Mouse (Mus musculus): ENCODE results near the gene Isca2. TPM values are rescaled to one million over a fixed set of nuclear protein-coding genes. Genes with fewer than 3 reads are reported as not detected.
A peak's percentile ranks its signal among the peaks of the same experiment; 100 is the strongest.

Gene Isca2
- polyA plus RNA-seq, 1 experiment from 2014 or later: 143 TPM

GRCm38 (mm10) chr12:84774376-84774775 is 1.3 kb downstream of the Isca2 start:
- H3K9ac ChIP-seq: no peak overlapping the region
- H3K4me1 ChIP-seq: peaks cover 36% of the 10 kb centered on the region
- 85% methylated on average over 6 of the region's 6 CpGs for WGBS
- peaks cover 15% of the 10 kb centered on the region for H3K36me3 ChIP-seq
- no peak for ATAC-seq (replicated peaks; ENCODE audit: low FRiP score)
- peak overlapping the region; percentile 82 for H3K4me3 ChIP-seq (replicated peaks)
- no peaks in the 10 kb centered on the region for H3K9me3 ChIP-seq (replicated peaks)
- no peaks in the 10 kb centered on the region for H3K27me3 ChIP-seq
- peak overlapping the region; percentile 73 for H3K4me2 ChIP-seq
- no peak overlapping the region for H3K27ac ChIP-seq

- ATAC-seq (replicated peaks; ENCODE audit: low FRiP score): no peak
- Histone ChIP-seq H3K9ac (no peak overlapping the region), H3K36me3 (peaks cover 10% of the 10 kb centered on the region)
Measured at GRCm38 (mm10) chr12:84776229-84776628, 3.2 kb downstream of the Isca2 start.

GRCm38 (mm10) chr12:84784604-84785381 is 11.7 kb downstream of the Isca2 start:
- peak overlapping the region; percentile 13; the same call in 1 of the 2 replicates for H3K4me3 ChIP-seq (replicated peaks)
- 0 out of 2 replicates have a peak overlapping the region, but pooled peaks have one; percentile 45 for H3K27ac ChIP-seq
- 23% methylated on average over 25 of the region's 25 CpGs for WGBS
- H3K9ac ChIP-seq: no peak overlapping the region
- peaks cover 18% of the 10 kb centered on the region for H3K27me3 ChIP-seq
- H3K9me3 ChIP-seq (replicated peaks): no peaks in the 10 kb centered on the region
- peak; percentile 91 for ATAC-seq (replicated peaks; ENCODE audit: low FRiP score)
- H3K4me1 ChIP-seq: peaks cover 12% of the 10 kb centered on the region
- H3K36me3 ChIP-seq: no peaks in the 10 kb centered on the region
- H3K4me2 ChIP-seq: peak overlapping the region; percentile 51

More at GRCm38 (mm10) chr12:84776229-84776628, 3.2 kb downstream of the Isca2 start:
- Histone ChIP-seq H3K4me1 (peaks cover 22% of the 10 kb centered on the region), H3K27ac (no peak overlapping the region), H3K4me3 (replicated peaks) (no peak overlapping the region), H3K9me3 (replicated peaks) (no peaks in the 10 kb centered on the region), H3K4me2 (no peak overlapping the region), H3K27me3 (no peaks in the 10 kb centered on the region)

- Histone ChIP-seq H3K4me2 (no peak overlapping the region), H3K9me3 (replicated peaks) (no peaks in the 10 kb centered on the region), H3K9ac (no peak overlapping the region), H3K27me3 (peaks cover 18% of the 10 kb centered on the region), H3K4me3 (replicated peaks) (no peak overlapping the region), H3K27ac (no peak overlapping the region), H3K36me3 (no peaks in the 10 kb centered on the region), H3K4me1 (peaks cover 23% of the 10 kb centered on the region)
- 80% methylated on average over 5 of the region's 5 CpGs for WGBS
- no peak for ATAC-seq (replicated peaks; ENCODE audit: low FRiP score)
Measured at GRCm38 (mm10) chr12:84786091-84786490, 13.0 kb downstream of the Isca2 start.

- Histone ChIP-seq H3K27me3 (peaks cover 24% of the 10 kb centered on the region), H3K9me3 (replicated peaks) (no peaks in the 10 kb centered on the region), H3K4me1 (peaks cover 20% of the 10 kb centered on the region), H3K4me3 (replicated peaks) (no peak overlapping the region), H3K27ac (no peak overlapping the region), H3K9ac (no peak overlapping the region), H3K36me3 (no peaks in the 10 kb centered on the region), H3K4me2 (no peak overlapping the region)
- ATAC-seq (replicated peaks; ENCODE audit: low FRiP score): peak; percentile 71
- 19% methylated on average over 10 of the region's 10 CpGs for WGBS
Measured at GRCm38 (mm10) chr12:84790853-84791252, 17.8 kb downstream of the Isca2 start.

GRCm38 (mm10) chr12:84792629-84793028 is 19.6 kb downstream of the Isca2 start:
- no peak overlapping the region for H3K9ac ChIP-seq
- 54% methylated on average over 4 of the region's 4 CpGs for WGBS
- H3K4me1 ChIP-seq: peaks cover 20% of the 10 kb centered on the region
- no peaks in the 10 kb centered on the region for H3K9me3 ChIP-seq (replicated peaks)
- no peak overlapping the region for H3K27ac ChIP-seq
- no peak overlapping the region for H3K4me3 ChIP-seq (replicated peaks)
- H3K27me3 ChIP-seq: peaks cover 22% of the 10 kb centered on the region
- ATAC-seq (replicated peaks; ENCODE audit: low FRiP score): no peak
- H3K4me2 ChIP-seq: no peak overlapping the region
- H3K36me3 ChIP-seq: no peaks in the 10 kb centered on the region

- H3K9me3 ChIP-seq (replicated peaks): no peaks in the 10 kb centered on the region
- ATAC-seq (replicated peaks; ENCODE audit: low FRiP score): no peak
- WGBS: 89% methylated on average over 8 of the region's 8 CpGs
Measured at GRCm38 (mm10) chr12:84794647-84795046, 21.6 kb downstream of the Isca2 start.

GRCm38 (mm10) chr12:84799086-84799485 is 26.0 kb downstream of the Isca2 start:
- H3K9me3 ChIP-seq (replicated peaks): no peaks in the 10 kb centered on the region
- no peak for ATAC-seq (replicated peaks; ENCODE audit: low FRiP score)
- H3K4me2 ChIP-seq: no peak overlapping the region
- no peak overlapping the region for H3K27ac ChIP-seq
- no peaks in the 10 kb centered on the region for H3K4me1 ChIP-seq
- peaks cover 10% of the 10 kb centered on the region; the same call in 1 of the 2 replicates for H3K27me3 ChIP-seq
- no peak overlapping the region for H3K4me3 ChIP-seq (replicated peaks)
- WGBS: 94% methylated on average over 13 of the region's 13 CpGs
- H3K36me3 ChIP-seq: no peaks in the 10 kb centered on the region
- no peak overlapping the region for H3K9ac ChIP-seq

More at GRCm38 (mm10) chr12:84794647-84795046, 21.6 kb downstream of the Isca2 start:
- H3K9ac ChIP-seq: no peak overlapping the region
- no peak overlapping the region for H3K4me3 ChIP-seq (replicated peaks)
- H3K27ac ChIP-seq: no peak overlapping the region
- no peak overlapping the region for H3K4me2 ChIP-seq
- no peaks in the 10 kb centered on the region for H3K36me3 ChIP-seq
- H3K4me1 ChIP-seq: peaks cover 17% of the 10 kb centered on the region
- H3K27me3 ChIP-seq: peaks cover 16% of the 10 kb centered on the region; the same call in 1 of the 2 replicates

GRCm38 (mm10) chr12:84800419-84800818 is 27.4 kb downstream of the Isca2 start:
- WGBS: 51% methylated on average over 4 of the region's 4 CpGs
- no peak overlapping the region for H3K27ac ChIP-seq

GRCm38 (mm10) chr12:84801532-84802110 is 28.6 kb downstream of the Isca2 start:
- Histone ChIP-seq H3K27me3 (peaks cover 8% of the 10 kb centered on the region; the same call in 1 of the 2 replicates), H3K4me1 (peaks cover 18% of the 10 kb centered on the region), H3K27ac (no peak overlapping the region), H3K9me3 (replicated peaks) (no peaks in the 10 kb centered on the region), H3K9ac (no peak overlapping the region), H3K4me2 (no peak overlapping the region), H3K4me3 (replicated peaks) (no peak overlapping the region), H3K36me3 (no peaks in the 10 kb centered on the region)
- 81% methylated on average over 13 of the region's 13 CpGs for WGBS
- ATAC-seq (replicated peaks; ENCODE audit: low FRiP score): no peak

More at GRCm38 (mm10) chr12:84800419-84800818, 27.4 kb downstream of the Isca2 start:
- Histone ChIP-seq H3K4me3 (replicated peaks) (no peak overlapping the region), H3K9ac (no peak overlapping the region), H3K4me1 (peaks cover 5% of the 10 kb centered on the region), H3K4me2 (no peak overlapping the region), H3K36me3 (no peaks in the 10 kb centered on the region), H3K9me3 (replicated peaks) (no peaks in the 10 kb centered on the region), H3K27me3 (peaks cover 10% of the 10 kb centered on the region; the same call in 1 of the 2 replicates)
- no peak for ATAC-seq (replicated peaks; ENCODE audit: low FRiP score)

- H3K4me1 ChIP-seq: peaks cover 26% of the 10 kb centered on the region
- H3K27ac ChIP-seq: no peak overlapping the region
- H3K4me3 ChIP-seq (replicated peaks): no peak overlapping the region
- H3K27me3 ChIP-seq: peaks cover 8% of the 10 kb centered on the region; the same call in 1 of the 2 replicates
- no peaks in the 10 kb centered on the region for H3K36me3 ChIP-seq
- ATAC-seq (replicated peaks; ENCODE audit: low FRiP score): no peak
- no peak overlapping the region for H3K4me2 ChIP-seq
- 88% methylated on average over 3 of the region's 3 CpGs for WGBS
- no peak overlapping the region for H3K9ac ChIP-seq
- no peaks in the 10 kb centered on the region for H3K9me3 ChIP-seq (replicated peaks)
Measured at GRCm38 (mm10) chr12:84802625-84803024, 29.6 kb downstream of the Isca2 start.

GRCm38 (mm10) chr12:84805228-84805842 is 32.3 kb downstream of the Isca2 start:
- H3K4me2 ChIP-seq: no peak overlapping the region
- ATAC-seq (replicated peaks; ENCODE audit: low FRiP score): peak; percentile 56; the same call in 1 of the 2 replicates
- 0 out of 2 replicates have a peak overlapping the region, but pooled peaks have one; percentile 13 for H3K27ac ChIP-seq
- no peak overlapping the region for H3K9ac ChIP-seq
- no peaks in the 10 kb centered on the region for H3K9me3 ChIP-seq (replicated peaks)
- H3K27me3 ChIP-seq: no peaks in the 10 kb centered on the region
- H3K36me3 ChIP-seq: no peaks in the 10 kb centered on the region
- peaks cover 36% of the 10 kb centered on the region for H3K4me1 ChIP-seq
- no peak overlapping the region for H3K4me3 ChIP-seq (replicated peaks)
- WGBS: 58% methylated on average over 9 of the region's 9 CpGs

All from kidney, embryonic 15.5 days (tissue).